Mouse (Mus musculus): ENCODE measurements around the gene Frs2. TPM values are rescaled to one million over a fixed set of nuclear protein-coding genes. Genes with fewer than 3 reads are reported as not detected.

Gene Frs2
- total and polyA plus RNA-seq, 3 experiments = 16.6 to 105 (median 19.6) TPM

DNA sequence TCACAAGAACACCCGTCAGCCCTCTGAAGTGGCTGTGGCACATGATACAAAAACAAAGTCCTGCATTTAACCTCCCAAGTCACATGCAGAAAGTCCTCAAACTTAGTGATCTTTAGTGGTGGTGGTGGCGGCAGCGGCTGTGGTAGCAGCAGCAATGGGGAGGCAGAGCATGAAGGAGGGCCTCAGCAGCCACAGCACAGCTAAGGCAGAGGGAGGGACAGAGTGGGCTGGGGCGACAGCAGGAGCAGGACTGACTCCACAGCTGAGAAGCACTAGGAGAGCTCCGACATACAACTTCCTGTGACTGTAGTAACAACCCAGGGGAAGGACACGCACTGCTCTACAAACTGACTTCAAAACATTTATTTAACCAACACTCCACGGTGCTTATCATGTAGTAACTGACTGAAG, 29.9 kb downstream of the Frs2 start:
- DNase-seq (ENCODE audit: low spot score) = no peak
- ATAC-seq (ENCODE audit: extremely low read depth, insufficient number of reproducible peaks, low FRiP score, poor library complexity, severe bottlenecking) = peak; percentile 54; the same call in 1 of the 2 replicates
- H3K9me3 ChIP-seq (replicated peaks) = no peaks in the 10 kb centered on the region
- H3K4me3 ChIP-seq (ENCODE audit: low read depth, low read length) = no peak overlapping the region; the same call in 1 of the 2 replicates
- no peaks in the 10 kb centered on the region for H3K27me3 ChIP-seq (ENCODE audit: insufficient read depth, low read length)
- no peak for TF ChIP-seq TAL1 (conservative IDR thresholded peaks at IDR 0.05; ENCODE audit: low read depth, low read length)
- TF ChIP-seq GATA1 (IDR thresholded peaks at IDR 0.05; ENCODE audit: borderline replicate concordance, low read length) = no peak
- no peak for TF ChIP-seq GATA2 (IDR thresholded peaks at IDR 0.05; ENCODE audit: borderline replicate concordance, low read depth, low read length)
- TF ChIP-seq CTCF (IDR thresholded peaks at IDR 0.05; ENCODE audit: low read depth, low read length) = no peak
- TF ChIP-seq POLR2AphosphoS5 (IDR thresholded peaks at IDR 0.05; ENCODE audit: insufficient replicate concordance, low read depth, low read length) = no peak
- peaks cover 25% of the 10 kb centered on the region for H3K36me3 ChIP-seq (replicated peaks)
- peaks cover 59% of the 10 kb centered on the region for H3K4me1 ChIP-seq (ENCODE audit: insufficient read depth, low read depth, low read length)

DNA sequence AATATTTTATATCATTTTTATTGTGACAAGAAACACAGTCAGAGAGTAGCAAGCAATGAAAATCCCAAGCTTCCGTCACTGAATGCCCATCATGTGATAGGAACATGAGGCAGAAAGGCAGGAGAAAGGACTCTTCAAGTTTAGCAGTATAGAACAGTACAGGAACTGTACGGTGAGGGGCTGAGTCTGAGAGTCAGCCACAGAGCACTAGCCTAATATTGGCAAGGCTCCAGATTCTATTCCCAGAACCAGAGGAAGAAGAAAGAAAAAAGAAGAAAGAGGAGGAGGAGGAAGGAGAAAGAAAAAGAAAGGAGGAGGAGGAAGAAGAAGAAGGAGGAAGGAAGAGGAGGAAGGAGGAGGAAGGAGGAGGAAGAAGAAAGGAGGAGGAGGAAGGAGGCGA, 32.7 kb downstream of the Frs2 start:
- peaks cover 35% of the 10 kb centered on the region for H3K36me3 ChIP-seq (replicated peaks)
- TF ChIP-seq POLR2AphosphoS5 (IDR thresholded peaks at IDR 0.05; ENCODE audit: insufficient replicate concordance, low read depth, low read length) (no peak), GATA1 (IDR thresholded peaks at IDR 0.05; ENCODE audit: borderline replicate concordance, low read length) (no peak), TAL1 (conservative IDR thresholded peaks at IDR 0.05; ENCODE audit: low read depth, low read length) (no peak), CTCF (IDR thresholded peaks at IDR 0.05; ENCODE audit: low read depth, low read length) (no peak), GATA2 (IDR thresholded peaks at IDR 0.05; ENCODE audit: borderline replicate concordance, low read depth, low read length) (no peak)
- ATAC-seq (ENCODE audit: extremely low read depth, insufficient number of reproducible peaks, low FRiP score, poor library complexity, severe bottlenecking) (no peak), DNase-seq (ENCODE audit: low spot score) (no peak)
- H3K9me3 ChIP-seq (replicated peaks) = no peaks in the 10 kb centered on the region
- peaks cover 79% of the 10 kb centered on the region for H3K4me1 ChIP-seq (ENCODE audit: insufficient read depth, low read depth, low read length)
- H3K27me3 ChIP-seq (ENCODE audit: insufficient read depth, low read length) = no peaks in the 10 kb centered on the region
- H3K4me3 ChIP-seq (ENCODE audit: low read depth, low read length) = no peak overlapping the region

DNA sequence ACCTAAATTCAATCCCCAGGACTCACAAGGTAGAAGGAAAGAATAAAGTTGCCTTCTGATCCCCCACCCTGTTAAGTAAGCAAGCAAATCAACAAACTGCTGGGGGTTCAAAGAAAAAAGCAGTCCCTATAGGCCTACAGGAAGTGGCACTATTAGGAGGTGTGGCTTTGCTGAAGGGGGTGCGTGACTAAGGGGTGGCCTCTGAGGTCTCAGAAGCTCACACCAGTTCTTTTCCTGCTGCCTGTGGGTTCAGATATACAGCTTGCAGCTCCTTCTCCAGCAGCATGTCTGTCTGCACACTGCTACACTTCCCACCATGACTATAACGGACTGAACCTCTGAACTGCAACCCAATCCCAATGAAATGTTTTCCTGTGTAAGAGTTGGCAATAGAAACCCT, 35.8 kb downstream of the Frs2 start:
- peaks cover 79% of the 10 kb centered on the region for H3K4me1 ChIP-seq (ENCODE audit: insufficient read depth, low read depth, low read length)
- H3K36me3 ChIP-seq (replicated peaks) = peaks cover 30% of the 10 kb centered on the region
- peak overlapping the region; percentile 28; the same call in 1 of the 2 replicates for H3K4me3 ChIP-seq (ENCODE audit: low read depth, low read length)
- DNase-seq (ENCODE audit: low spot score) (peak; percentile 35), ATAC-seq (ENCODE audit: extremely low read depth, insufficient number of reproducible peaks, low FRiP score, poor library complexity, severe bottlenecking) (peak; percentile 91)
- no peaks in the 10 kb centered on the region for H3K27me3 ChIP-seq (ENCODE audit: insufficient read depth, low read length)
- no peak for TF ChIP-seq CTCF (IDR thresholded peaks at IDR 0.05; ENCODE audit: low read depth, low read length)
- no peak for TF ChIP-seq GATA2 (IDR thresholded peaks at IDR 0.05; ENCODE audit: borderline replicate concordance, low read depth, low read length)
- TF ChIP-seq GATA1 (IDR thresholded peaks at IDR 0.05; ENCODE audit: borderline replicate concordance, low read length) = no peak
- TF ChIP-seq TAL1 (conservative IDR thresholded peaks at IDR 0.05; ENCODE audit: low read depth, low read length) = no peak
- no peak for TF ChIP-seq POLR2AphosphoS5 (IDR thresholded peaks at IDR 0.05; ENCODE audit: insufficient replicate concordance, low read depth, low read length)
- H3K9me3 ChIP-seq (replicated peaks) = no peaks in the 10 kb centered on the region

- ATAC-seq (ENCODE audit: extremely low read depth, insufficient number of reproducible peaks, low FRiP score, poor library complexity, severe bottlenecking) = no peak
- Histone ChIP-seq H3K4me1 (ENCODE audit: insufficient read depth, low read depth, low read length) (peaks cover 83% of the 10 kb centered on the region), H3K27me3 (ENCODE audit: insufficient read depth, low read length) (no peaks in the 10 kb centered on the region), H3K4me3 (ENCODE audit: low read depth, low read length) (peak overlapping the region; percentile 53; the same call in 1 of the 2 replicates), H3K36me3 (replicated peaks) (peaks cover 27% of the 10 kb centered on the region), H3K9me3 (replicated peaks) (no peaks in the 10 kb centered on the region)
- no peak for DNase-seq (ENCODE audit: low spot score)
- TF ChIP-seq CTCF (IDR thresholded peaks at IDR 0.05; ENCODE audit: low read depth, low read length) (no peak), TAL1 (conservative IDR thresholded peaks at IDR 0.05; ENCODE audit: low read depth, low read length) (no peak), GATA1 (IDR thresholded peaks at IDR 0.05; ENCODE audit: borderline replicate concordance, low read length) (no peak), POLR2AphosphoS5 (IDR thresholded peaks at IDR 0.05; ENCODE audit: insufficient replicate concordance, low read depth, low read length) (no peak), GATA2 (IDR thresholded peaks at IDR 0.05; ENCODE audit: borderline replicate concordance, low read depth, low read length) (no peak)
Observed at GRCm38 (mm10) chr10:117111455-117111854, 36.9 kb downstream of the Frs2 start.

DNA sequence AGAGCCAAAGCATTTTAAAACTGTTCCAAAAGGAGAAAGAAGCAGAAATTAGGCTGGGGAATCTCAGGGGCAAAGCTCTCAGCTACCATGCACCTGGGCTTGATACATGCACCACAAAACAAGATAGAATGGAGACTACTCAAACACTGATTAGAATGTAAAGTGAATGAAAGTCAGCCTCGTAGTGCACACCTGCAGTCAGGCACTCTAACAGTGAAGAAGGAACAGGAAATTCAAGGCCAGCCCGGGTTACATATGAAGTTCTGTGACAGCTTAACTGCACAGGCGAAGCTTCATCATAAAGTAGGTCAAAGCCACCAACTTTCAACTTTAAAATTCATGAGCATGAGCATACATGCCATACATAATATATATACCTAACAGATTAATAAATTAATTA, 38.1 kb downstream of the Frs2 start:
- no peak for DNase-seq (ENCODE audit: low spot score)

GRCm38 (mm10) chr10:117106686-117107085, 41.6 kb downstream of the Frs2 start:
- H3K4me3 ChIP-seq (ENCODE audit: low read depth, low read length) = peak overlapping the region; percentile 16; the same call in 1 of the 2 replicates
- H3K4me1 ChIP-seq (ENCODE audit: insufficient read depth, low read depth, low read length) = peaks cover 86% of the 10 kb centered on the region
- DNase-seq (ENCODE audit: low spot score) (no peak), ATAC-seq (ENCODE audit: extremely low read depth, insufficient number of reproducible peaks, low FRiP score, poor library complexity, severe bottlenecking) (no peak)
- TF ChIP-seq GATA2 (IDR thresholded peaks at IDR 0.05; ENCODE audit: borderline replicate concordance, low read depth, low read length) (no peak), TAL1 (conservative IDR thresholded peaks at IDR 0.05; ENCODE audit: low read depth, low read length) (no peak), POLR2AphosphoS5 (IDR thresholded peaks at IDR 0.05; ENCODE audit: insufficient replicate concordance, low read depth, low read length) (no peak), CTCF (IDR thresholded peaks at IDR 0.05; ENCODE audit: low read depth, low read length) (no peak), GATA1 (IDR thresholded peaks at IDR 0.05; ENCODE audit: borderline replicate concordance, low read length) (no peak)
- H3K27me3 ChIP-seq (ENCODE audit: insufficient read depth, low read length) = no peaks in the 10 kb centered on the region
- peaks cover 35% of the 10 kb centered on the region for H3K36me3 ChIP-seq (replicated peaks)
- H3K9me3 ChIP-seq (replicated peaks) = no peaks in the 10 kb centered on the region

More for the DNA sequence above, 38.1 kb downstream of the Frs2 start:
- TF ChIP-seq TAL1 (conservative IDR thresholded peaks at IDR 0.05; ENCODE audit: low read depth, low read length) (no peak), CTCF (IDR thresholded peaks at IDR 0.05; ENCODE audit: low read depth, low read length) (no peak)
- Histone ChIP-seq H3K36me3 (replicated peaks) (peaks cover 27% of the 10 kb centered on the region), H3K9me3 (replicated peaks) (no peaks in the 10 kb centered on the region), H3K4me1 (ENCODE audit: insufficient read depth, low read depth, low read length) (peaks cover 83% of the 10 kb centered on the region), H3K27me3 (ENCODE audit: insufficient read depth, low read length) (no peaks in the 10 kb centered on the region), H3K4me3 (ENCODE audit: low read depth, low read length) (no peak overlapping the region)
- ATAC-seq (ENCODE audit: extremely low read depth, insufficient number of reproducible peaks, low FRiP score, poor library complexity, severe bottlenecking) = no peak
